Mouse (Mus musculus) hindbrain, embryonic 15.5 days (tissue): ENCODE measurements around the gene Rundc3a. TPM values are rescaled to one million over a fixed set of nuclear protein-coding genes. Genes with fewer than 3 reads are reported as not detected.

Experiments
- ATAC-seq: fragments of 200-750 bp; cut with Nextera tagmentation; 2 replicates; pipeline ENCODE4 v1.8.0; 2017; ENCODE audit warnings: low read depth, moderate number of reproducible peaks, moderate TSS enrichment; ENCODE audit not compliant: low FRiP score
- H3K27ac ChIP-seq: fragments of 300-500 bp; sonication (generic); replicated peaks from 2 replicates; pipeline ENCODE4 v1.5.1; 2015; ENCODE audit warnings: mild to moderate bottlenecking, inconsistent platforms
- H3K27me3 ChIP-seq: fragments of 300-500 bp; sonication (generic); 2 replicates; pipeline ENCODE4 v1.6.1; 2015; ENCODE audit warnings: control low read depth, inconsistent platforms
- H3K36me3 ChIP-seq: fragments of 300-500 bp; sonication (generic); 2 replicates; pipeline ENCODE4 v1.6.1; 2015; ENCODE audit warnings: control low read depth, inconsistent platforms
- H3K4me1 ChIP-seq: fragments of 300-500 bp; sonication (generic); replicated peaks from 2 replicates; pipeline ENCODE4 v1.6.1; 2015; ENCODE audit warnings: control low read depth, inconsistent platforms
- H3K4me2 ChIP-seq: fragments of 300-500 bp; sonication (generic); 2 replicates; pipeline ENCODE4 v1.6.1; 2015; ENCODE audit warnings: moderate library complexity, mild to moderate bottlenecking, inconsistent platforms
- H3K4me3 ChIP-seq: fragments of 300-500 bp; sonication (generic); 2 replicates; pipeline ENCODE4 v1.5.1; 2015; ENCODE audit warnings: mild to moderate bottlenecking, inconsistent platforms
- H3K9ac ChIP-seq: fragments of 300-500 bp; sonication (generic); 2 replicates; pipeline ENCODE4 v1.6.1; 2015; ENCODE audit warnings: inconsistent platforms
- H3K9me3 ChIP-seq: fragments of 300-500 bp; sonication (generic); 2 replicates; pipeline ENCODE4 v1.6.1; 2016; ENCODE audit warnings: control low read depth, inconsistent platforms
- WGBS: fragments of 180-500 bp; shearing (Covaris S2); methylation state at CpG from one replicate; pipeline ENCODE4 v1.1.7; 2015; 5-methylcytosine and 5-hydroxymethylcytosine counted together
- polyA plus RNA-seq: library from polyadenylated mRNA; unstranded; fragments of >200 nt; fragmentation: Nextera tagmentation; extraction: Ambion mirVana; gene quantifications from 2 replicates; pipeline ENCODE4 v1.2.1, GENCODE M21; 2015

Gene Rundc3a
- polyA plus RNA-seq, 1 experiment from 2014 or later = 149 TPM

DNA sequence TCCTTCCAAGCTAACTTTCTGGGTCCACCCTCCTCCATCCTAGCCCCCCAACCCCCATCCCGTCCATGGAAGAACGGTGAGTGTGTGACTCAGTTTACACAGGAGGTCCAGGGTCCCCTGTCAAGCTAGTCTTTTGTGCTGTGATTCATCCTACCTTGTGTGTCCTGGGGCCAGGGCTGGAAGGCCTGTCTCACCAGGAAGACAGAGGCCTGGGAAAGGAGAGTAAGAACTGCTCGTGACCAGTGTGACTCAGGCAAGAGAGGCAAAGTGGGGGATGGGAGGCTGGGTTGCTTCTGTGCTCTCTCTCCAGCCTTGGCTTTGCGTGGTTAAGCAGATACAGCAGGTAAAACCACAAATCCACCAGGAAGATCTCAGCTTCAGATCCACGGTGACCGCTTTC lies 31.5 kb downstream of the Rundc3a start:
- no peak overlapping the region for H3K9ac ChIP-seq
- no peak overlapping the region for H3K27ac ChIP-seq
- H3K4me2 ChIP-seq = no peak overlapping the region
- no peak for ATAC-seq
- WGBS = 83% methylated on average over 6 of the region's 6 CpGs
- no peaks in the 10 kb centered on the region for H3K27me3 ChIP-seq
- no peaks in the 10 kb centered on the region for H3K9me3 ChIP-seq
- H3K36me3 ChIP-seq = no peaks in the 10 kb centered on the region
- H3K4me3 ChIP-seq = no peak overlapping the region
- H3K4me1 ChIP-seq = peaks cover 3% of the 10 kb centered on the region

DNA sequence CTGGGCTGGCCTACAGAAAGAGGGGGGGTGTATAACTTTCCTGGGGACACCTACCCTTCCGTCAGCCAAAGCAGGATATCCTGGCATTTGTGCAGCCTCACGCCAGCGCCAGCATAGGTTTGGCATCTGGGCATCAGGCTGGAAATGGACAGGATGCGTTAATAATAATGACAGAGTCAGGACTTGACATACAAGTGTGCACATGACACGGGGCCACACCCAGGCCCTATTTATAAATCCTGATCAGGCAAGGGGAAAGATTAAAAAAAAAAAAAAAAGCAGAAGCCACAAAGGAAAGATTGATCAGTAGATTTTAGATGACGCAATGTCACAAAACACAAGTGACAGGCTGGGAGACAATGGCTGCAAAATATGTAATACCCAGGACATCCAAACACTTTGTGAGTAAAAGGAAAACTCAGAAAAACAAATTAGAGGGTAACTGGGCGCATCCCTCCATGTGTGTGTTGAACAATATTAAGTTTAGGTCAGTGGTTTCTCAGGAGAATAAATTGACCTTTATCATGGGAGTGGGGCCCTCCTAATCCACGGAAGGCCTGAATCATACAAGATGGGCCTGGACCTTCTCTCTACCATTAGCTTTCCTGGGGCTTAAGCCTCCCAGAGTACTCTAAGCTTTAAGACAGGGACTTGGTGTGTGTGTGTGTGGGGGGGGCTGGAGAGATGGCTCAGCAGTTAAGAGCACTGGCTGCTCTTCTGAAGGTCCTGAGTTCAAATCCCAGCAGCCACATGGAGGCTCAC lies 32.5 kb downstream of the Rundc3a start:
- peaks cover 9% of the 10 kb centered on the region for H3K4me1 ChIP-seq
- H3K36me3 ChIP-seq = no peaks in the 10 kb centered on the region
- no peak for ATAC-seq
- no peak overlapping the region for H3K27ac ChIP-seq
- no peaks in the 10 kb centered on the region for H3K9me3 ChIP-seq
- no peak overlapping the region for H3K9ac ChIP-seq
- H3K4me2 ChIP-seq = no peak overlapping the region
- 87% methylated on average over 8 of the region's 8 CpGs for whole genome bisulfite sequencing
- no peaks in the 10 kb centered on the region for H3K27me3 ChIP-seq
- H3K4me3 ChIP-seq = no peak overlapping the region

DNA sequence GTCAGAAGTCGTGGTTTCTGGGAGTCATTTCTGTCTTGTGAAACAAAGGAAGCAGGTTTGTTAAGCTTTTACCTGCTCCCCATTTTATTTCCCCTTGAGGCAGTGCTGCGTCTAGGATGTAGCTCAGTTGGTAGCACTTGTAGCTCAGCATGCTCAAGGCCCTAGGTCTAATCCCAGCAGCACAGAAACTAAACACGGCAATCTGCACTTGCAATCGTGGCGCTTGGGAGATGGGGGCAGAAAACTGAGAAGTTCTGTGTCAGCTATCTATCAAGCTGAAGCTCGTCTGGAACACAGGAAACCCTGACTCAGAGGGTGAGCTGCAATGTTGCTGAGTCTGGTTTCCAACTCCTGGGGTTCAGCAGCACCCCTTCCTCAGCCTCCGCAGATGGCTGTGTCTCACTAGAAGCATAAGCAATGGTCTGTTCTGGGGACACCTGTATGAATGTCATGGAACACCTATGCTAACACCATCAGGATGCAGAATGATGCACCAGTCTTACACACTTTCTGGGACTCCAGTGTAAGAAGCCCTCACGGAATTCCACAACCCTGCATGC lies 35.9 kb downstream of the Rundc3a start:
- peak overlapping the region; percentile 95 for H3K4me2 ChIP-seq
- H3K9me3 ChIP-seq = no peaks in the 10 kb centered on the region
- peaks cover 28% of the 10 kb centered on the region for H3K4me1 ChIP-seq
- 71% methylated on average over 8 of the region's 8 CpGs for WGBS
- no peaks in the 10 kb centered on the region for H3K27me3 ChIP-seq
- no peak overlapping the region for H3K4me3 ChIP-seq
- H3K36me3 ChIP-seq = no peaks in the 10 kb centered on the region
- no peak overlapping the region; the same call in 1 of the 2 replicates for H3K9ac ChIP-seq
- ATAC-seq = no peak
- no peak overlapping the region for H3K27ac ChIP-seq

DNA sequence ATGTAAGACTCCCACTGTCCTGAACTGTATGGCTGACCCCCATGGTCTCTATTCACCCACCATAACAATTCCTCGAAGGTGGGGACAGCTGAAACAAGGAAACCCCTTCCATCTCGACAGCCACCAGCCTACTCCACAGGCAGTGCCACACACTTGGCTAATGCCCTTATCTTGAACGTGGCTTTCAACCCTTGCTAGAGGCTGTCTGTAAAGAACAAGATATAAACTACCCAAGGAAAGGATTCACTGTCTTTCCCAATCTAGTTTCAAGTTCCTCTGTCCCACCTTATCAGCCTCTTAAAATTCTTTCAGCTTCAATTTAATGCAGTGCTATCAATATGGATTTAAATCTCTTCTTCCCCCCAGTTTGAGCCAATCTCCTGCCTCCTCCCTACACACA lies 36.3 kb downstream of the Rundc3a start:
- H3K27ac ChIP-seq = 0 out of 2 replicates have a peak overlapping the region, but pooled peaks have one; percentile 61
- WGBS = 54% methylated on average over 3 of the region's 3 CpGs
- no peaks in the 10 kb centered on the region for H3K27me3 ChIP-seq
- ATAC-seq = no peak
- H3K4me2 ChIP-seq = peak overlapping the region; percentile 95
- 0 out of 2 replicates have a peak, but pooled peaks cover under 1% of the 10 kb centered on the region for H3K36me3 ChIP-seq
- peak overlapping the region; percentile 72 for H3K4me3 ChIP-seq
- peak overlapping the region; percentile 47 for H3K9ac ChIP-seq
- no peaks in the 10 kb centered on the region for H3K9me3 ChIP-seq
- H3K4me1 ChIP-seq = peaks cover 31% of the 10 kb centered on the region

DNA sequence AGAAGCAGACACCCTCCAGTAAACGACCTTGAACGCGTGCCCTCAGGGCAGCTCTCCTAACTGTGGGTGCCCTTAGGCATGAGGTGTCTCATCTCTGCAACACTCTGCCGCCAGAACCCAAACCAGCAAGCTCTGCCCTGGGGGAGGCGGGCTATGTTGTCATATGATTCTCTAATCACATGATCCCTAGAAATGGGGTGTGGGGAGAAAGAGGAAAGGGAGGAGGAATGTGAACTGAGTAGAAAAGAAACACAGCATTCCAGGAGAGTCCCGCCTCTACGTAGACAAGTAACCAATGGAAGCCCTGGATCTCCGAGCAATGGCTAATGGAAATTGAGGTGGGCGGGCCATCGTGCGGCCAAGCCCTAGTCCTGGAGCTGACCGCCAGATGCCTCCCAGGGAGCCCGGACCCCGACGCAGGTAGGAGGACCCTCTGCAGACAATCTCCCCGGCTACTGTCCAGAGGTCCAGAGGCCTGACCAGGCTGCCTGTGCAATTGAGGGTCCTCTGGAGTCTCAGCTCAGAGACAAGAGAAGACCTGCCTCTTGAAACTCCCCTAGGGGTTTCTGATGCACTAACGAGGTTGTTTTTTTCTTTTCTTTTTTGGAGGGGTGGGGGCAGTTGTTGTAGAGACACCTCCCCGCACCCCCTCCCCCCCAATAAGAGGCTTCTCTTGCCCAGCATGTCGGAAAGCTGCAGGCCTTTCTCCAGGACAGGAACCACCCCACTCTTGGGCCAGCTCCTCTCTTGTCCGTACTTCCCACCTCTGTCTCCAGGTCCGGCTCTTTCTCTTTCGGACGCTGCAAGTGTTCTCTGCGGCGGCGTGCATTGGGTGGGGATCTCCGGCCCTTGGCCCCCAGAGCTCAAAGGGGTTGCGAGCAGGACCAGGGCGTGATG lies 37.2 kb downstream of the Rundc3a start, which contains the start of gene Grn:
Gene Grn, plus strand, starts transcription at position 195 of the 897 bp plus-strand sequence.
- Histone ChIP-seq H3K27me3 (no peaks in the 10 kb centered on the region), H3K4me1 (peaks cover 31% of the 10 kb centered on the region), H3K36me3 (peaks cover 8% of the 10 kb centered on the region; the same call in 1 of the 2 replicates), H3K27ac (peak within 1 kb of the TSS; percentile 69), H3K4me2 (peak within 1 kb of the TSS; percentile 95), H3K9ac (peak within 1 kb of the TSS; percentile 63), H3K4me3 (peak within 1 kb of the TSS; percentile 72), H3K9me3 (no peaks in the 10 kb centered on the region)
- peak; percentile 91 for ATAC-seq
- WGBS = under 1% methylated on average over 29 of the region's 29 CpGs

DNA sequence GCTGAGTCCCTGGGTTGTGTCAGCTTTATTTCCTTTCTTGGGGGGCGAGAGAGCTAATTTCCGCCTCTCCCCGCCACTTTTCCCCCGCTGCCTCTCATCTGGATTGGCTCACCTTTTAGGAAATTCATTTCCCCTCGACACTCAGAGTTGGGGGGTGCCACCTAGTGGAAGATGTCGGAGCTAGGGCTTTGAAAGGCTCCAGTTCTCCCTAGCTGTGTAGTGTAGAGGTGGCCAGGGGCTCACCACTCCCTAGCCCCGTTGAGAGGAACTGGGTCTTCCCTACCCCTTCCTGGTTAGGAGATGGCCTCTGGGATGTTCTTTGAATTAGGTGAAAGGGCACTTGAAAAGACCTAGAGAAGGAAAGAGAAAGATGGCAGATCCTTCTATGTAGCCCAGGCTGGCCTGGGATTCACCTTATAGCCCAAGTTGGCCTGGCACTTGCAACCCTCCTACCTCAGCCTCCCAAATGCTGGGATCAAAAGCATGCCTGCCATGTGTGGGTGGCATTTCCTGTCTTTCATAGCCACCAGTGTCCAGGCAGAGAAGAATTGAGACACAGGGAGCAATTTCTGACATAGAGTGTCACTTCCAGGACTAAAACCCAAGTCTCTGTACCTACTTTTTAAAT lies 37.9 kb downstream of the Rundc3a start:
- Histone ChIP-seq H3K9me3 (no peaks in the 10 kb centered on the region), H3K4me2 (peak overlapping the region; percentile 95), H3K36me3 (peaks cover 15% of the 10 kb centered on the region), H3K4me1 (peaks cover 31% of the 10 kb centered on the region), H3K27me3 (no peaks in the 10 kb centered on the region), H3K9ac (peak overlapping the region; percentile 63), H3K4me3 (peak overlapping the region; percentile 72), H3K27ac (peak overlapping the region; percentile 69)
- 0% methylated on average over 7 of the region's 7 CpGs for WGBS
- peak; percentile 43; the same call in 1 of the 2 replicates for ATAC-seq

DNA sequence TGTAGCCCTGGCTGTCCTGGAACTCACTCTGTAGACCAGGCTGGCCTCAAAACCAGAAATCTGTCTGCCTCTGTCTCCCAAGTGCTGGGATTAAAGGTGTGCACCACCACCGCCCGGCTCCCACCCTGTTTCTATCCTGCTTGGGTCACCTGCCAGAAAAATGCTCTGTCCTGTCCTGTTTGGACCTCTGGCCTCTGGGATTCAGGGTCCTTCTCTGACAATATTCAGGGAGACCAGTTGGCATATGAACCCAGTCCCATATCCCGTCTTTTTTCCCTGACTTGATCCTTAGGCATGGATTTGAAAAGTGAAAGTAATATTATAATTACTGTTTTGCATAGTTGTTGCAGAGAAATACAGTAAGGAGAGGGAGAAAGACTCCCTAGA lies 38.5 kb downstream of the Rundc3a start:
- H3K36me3 ChIP-seq = peaks cover 20% of the 10 kb centered on the region
- H3K4me2 ChIP-seq = no peak overlapping the region
- H3K9ac ChIP-seq = no peak overlapping the region
- no peaks in the 10 kb centered on the region for H3K9me3 ChIP-seq
- 81% methylated on average over 3 of the region's 3 CpGs for WGBS
- H3K27me3 ChIP-seq = no peaks in the 10 kb centered on the region
- no peak for ATAC-seq
- peaks cover 31% of the 10 kb centered on the region for H3K4me1 ChIP-seq
- H3K4me3 ChIP-seq = no peak overlapping the region
- H3K27ac ChIP-seq = no peak overlapping the region

DNA sequence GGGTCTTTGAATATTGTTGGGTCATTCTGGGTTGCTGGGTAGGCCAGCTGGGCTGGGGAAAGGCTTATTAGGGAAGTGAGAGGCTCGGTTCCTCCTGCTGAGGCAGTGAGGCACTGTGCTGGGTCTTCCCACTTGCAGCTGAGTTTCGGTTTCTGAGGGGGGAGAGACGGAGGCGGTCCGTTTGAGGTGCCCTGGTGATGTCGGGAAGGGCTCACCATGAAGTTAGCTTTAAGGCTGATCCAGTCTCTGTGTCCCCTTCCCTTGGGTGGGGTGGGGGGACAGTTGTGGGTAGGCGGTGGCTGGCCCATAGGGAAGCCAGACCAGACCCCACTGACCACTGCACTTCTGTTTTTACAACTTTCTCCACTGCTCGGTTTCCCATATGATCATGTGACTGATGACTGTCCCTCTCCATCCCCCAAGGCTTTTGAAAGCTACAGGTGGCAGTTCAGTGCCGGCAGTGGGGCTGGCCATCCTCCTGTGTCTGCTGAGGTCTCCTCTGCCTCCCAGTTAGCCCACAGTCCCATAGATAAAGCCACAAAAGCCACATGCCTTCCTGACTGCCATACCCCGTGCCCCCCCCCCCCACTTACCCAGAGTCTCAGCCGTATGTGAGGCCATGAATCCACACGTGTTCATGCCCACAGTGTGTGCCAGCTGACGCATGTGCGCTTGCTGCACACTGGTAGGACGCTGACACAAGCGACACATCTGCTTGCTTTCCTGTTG lies 39.1 kb downstream of the Rundc3a start:
- Histone ChIP-seq H3K27me3 (no peaks in the 10 kb centered on the region), H3K4me1 (peaks cover 36% of the 10 kb centered on the region), H3K27ac (no peak overlapping the region), H3K9me3 (no peaks in the 10 kb centered on the region), H3K4me2 (no peak overlapping the region), H3K9ac (no peak overlapping the region), H3K4me3 (no peak overlapping the region), H3K36me3 (peaks cover 22% of the 10 kb centered on the region)
- 62% methylated on average over 16 of the region's 16 CpGs for WGBS
- no peak for ATAC-seq

DNA sequence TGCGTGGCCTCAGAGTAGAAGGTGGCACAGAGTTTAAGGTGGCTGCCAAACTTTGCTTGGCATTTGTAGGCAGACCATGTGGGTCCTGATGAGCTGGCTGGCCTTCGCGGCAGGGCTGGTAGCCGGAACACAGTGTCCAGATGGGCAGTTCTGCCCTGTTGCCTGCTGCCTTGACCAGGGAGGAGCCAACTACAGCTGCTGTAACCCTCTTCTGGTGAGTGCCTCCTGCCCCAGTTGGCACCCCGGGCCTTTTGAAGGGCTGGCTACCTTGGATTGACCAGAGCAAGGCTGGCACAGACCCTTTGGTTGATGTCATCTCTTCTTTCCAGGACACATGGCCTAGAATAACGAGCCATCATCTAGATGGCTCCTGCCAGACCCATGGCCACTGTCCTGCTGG lies 39.7 kb downstream of the Rundc3a start:
- Histone ChIP-seq H3K4me3 (no peak overlapping the region), H3K4me2 (no peak overlapping the region; the same call in 1 of the 2 replicates), H3K4me1 (peaks cover 42% of the 10 kb centered on the region), H3K9me3 (no peaks in the 10 kb centered on the region), H3K27me3 (no peaks in the 10 kb centered on the region), H3K27ac (no peak overlapping the region), H3K9ac (no peak overlapping the region), H3K36me3 (peaks cover 22% of the 10 kb centered on the region)
- ATAC-seq = no peak
- 81% methylated on average over 6 of the region's 6 CpGs for WGBS

DNA sequence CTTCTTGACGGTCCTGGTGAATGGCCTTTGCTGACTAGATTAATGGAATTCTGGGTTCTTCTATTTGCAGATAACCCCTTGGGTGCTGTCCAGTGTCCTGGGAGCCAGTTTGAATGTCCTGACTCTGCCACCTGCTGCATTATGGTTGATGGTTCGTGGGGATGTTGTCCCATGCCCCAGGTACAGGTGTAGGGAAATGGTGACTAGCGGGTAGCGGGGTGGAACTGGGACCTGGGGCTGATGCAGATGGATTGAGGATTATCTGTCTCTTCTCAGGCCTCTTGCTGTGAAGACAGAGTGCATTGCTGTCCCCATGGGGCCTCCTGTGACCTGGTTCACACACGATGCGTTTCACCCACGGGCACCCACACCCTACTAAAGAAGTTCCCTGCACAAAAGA lies 40.7 kb downstream of the Rundc3a start:
- ATAC-seq = no peak
- 0 out of 2 replicates have a peak overlapping the region, but pooled peaks have one; percentile 4 for H3K27ac ChIP-seq
- H3K9ac ChIP-seq = no peak overlapping the region
- 88% methylated on average over 7 of the region's 7 CpGs for WGBS
- H3K9me3 ChIP-seq = no peaks in the 10 kb centered on the region
- no peak overlapping the region for H3K4me3 ChIP-seq
- peaks cover 27% of the 10 kb centered on the region for H3K36me3 ChIP-seq
- H3K27me3 ChIP-seq = no peaks in the 10 kb centered on the region
- peaks cover 52% of the 10 kb centered on the region for H3K4me1 ChIP-seq
- no peak overlapping the region for H3K4me2 ChIP-seq

DNA sequence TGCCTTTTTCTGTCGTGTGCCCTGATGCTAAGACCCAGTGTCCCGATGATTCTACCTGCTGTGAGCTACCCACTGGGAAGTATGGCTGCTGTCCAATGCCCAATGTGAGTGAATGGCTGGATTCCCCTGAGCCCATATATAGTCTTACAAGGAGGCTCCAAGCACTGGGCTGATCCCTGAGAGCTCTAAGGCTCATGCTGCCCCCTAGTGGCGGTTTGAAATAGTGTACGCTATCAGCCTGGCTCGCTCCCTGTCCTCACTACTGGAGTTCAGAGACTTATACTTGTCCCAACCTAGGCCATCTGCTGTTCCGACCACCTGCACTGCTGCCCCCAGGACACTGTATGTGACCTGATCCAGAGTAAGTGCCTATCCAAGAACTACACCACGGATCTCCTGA lies 41.2 kb downstream of the Rundc3a start:
- peaks cover 56% of the 10 kb centered on the region for H3K4me1 ChIP-seq
- 0 out of 2 replicates have a peak overlapping the region, but pooled peaks have one; percentile 4 for H3K27ac ChIP-seq
- peak; percentile 38 for ATAC-seq
- no peak overlapping the region for H3K4me2 ChIP-seq
- H3K9me3 ChIP-seq = no peaks in the 10 kb centered on the region
- no peak overlapping the region for H3K4me3 ChIP-seq
- no peaks in the 10 kb centered on the region for H3K27me3 ChIP-seq
- no peak overlapping the region for H3K9ac ChIP-seq
- peaks cover 33% of the 10 kb centered on the region for H3K36me3 ChIP-seq
- 8% methylated on average over 7 of the region's 7 CpGs for WGBS
